In genomic region chr5:121909226-121909985, GRCm38 (mm10) we compare ENCODE assay signal across 16 mouse cellular contexts.
A peak's percentile ranks its signal among the peaks of the same experiment; 100 is the strongest.
DNase-seq lines count a peak whose midpoint lies in the region; ATAC-seq and TF ChIP-seq lines count a peak whose summit lies in the region.
"Had no signal": no experiment of that assay in that cellular context is flagged by ENCODE, and none has a peak within 500 bp of the region (broad histone marks: within the 10 kb centered on the region; RNA-seq: fewer than 3 reads in every experiment).

No protein-coding gene starts in this region.

- intact Hi-C loops in left cerebral cortex, adult 2 months (cut with DNase I), result no loop called here
- intact Hi-C loops in left cerebral cortex, postnatal 10 days (cut with DNase I), result no loop called here

- no peaks in the 10 kb centered on the region for H3K9me3 ChIP-seq in neural tube, embryonic 13.5 days
- H3K9me3 ChIP-seq: embryonic facial prominence, embryonic 10.5 days; liver, embryonic 15.5 days had no signal

- no peaks in the 10 kb centered on the region for H3K27me3 ChIP-seq in neural tube, embryonic 13.5 days
- H3K27me3 ChIP-seq: liver, embryonic 15.5 days had no signal

- H3K4me3 ChIP-seq in left cerebral cortex, adult 2 months, result no peak overlapping the region
- no peak overlapping the region for H3K4me3 ChIP-seq in neural tube, embryonic 13.5 days
- H3K4me3 ChIP-seq: embryonic facial prominence, embryonic 10.5 days; liver, embryonic 15.5 days had no signal

- ATAC-seq in neural tube, embryonic 13.5 days (ENCODE audit: low read depth), result no peak; the same call in 1 of the 2 replicates
- ATAC-seq: forebrain, postnatal 0 days; lung, postnatal 0 days had no signal

- no peak for TF ChIP-seq POLR2A in brain, embryonic 14.5 days (IDR thresholded peaks at IDR 0.05; ENCODE audit: borderline replicate concordance, extremely low read depth, insufficient read depth, insufficient read length, poor library complexity, severe bottlenecking)

- no peak overlapping the region for H3K4me2 ChIP-seq in neural tube, embryonic 13.5 days
- H3K4me2 ChIP-seq: liver, embryonic 15.5 days had no signal

- H3K36me3 ChIP-seq in neural tube, embryonic 13.5 days, result no peaks in the 10 kb centered on the region
- H3K36me3 ChIP-seq: embryonic facial prominence, embryonic 10.5 days; liver, embryonic 15.5 days had no signal

- no peak for TF ChIP-seq CTCF in left cerebral cortex, adult 2 months (IDR thresholded peaks at IDR 0.05)
- TF ChIP-seq CTCF in brain, embryonic 14.5 days (IDR thresholded peaks at IDR 0.05; ENCODE audit: borderline replicate concordance, extremely low read depth, insufficient read depth, insufficient read length), result no peak

- peak; percentile 17 for DNase-seq in adrenal gland, postnatal 25 days
- DNase-seq in adrenal gland, postnatal 10 days, result no peak
- DNase-seq in left cerebral cortex, adult 2 months (ENCODE audit: extremely low spot score in 1 of 2, low spot score in 2 of 2), result peak in 1 of 2 experiments; percentile 41
- DNase-seq in left cerebral cortex, postnatal 10 days (ENCODE audit: extremely low spot score in 1 of 2, low spot score in 2 of 2), result no peak
- DNase-seq in brain, embryonic 14.5 days (ENCODE audit: low read depth), result peak; percentile 41
- DNase-seq in ovary, postnatal 10 days (ENCODE audit: low spot score), result no peak
- DNase-seq: cerebellum, adult 2 months; forebrain, postnatal 0 days; gastrocnemius, postnatal 10 days; kidney, adult 18-20 months; kidney, postnatal 25 days had no signal

- 68% methylated on average over 21 of the region's 21 CpGs for WGBS in neural tube, embryonic 13.5 days

- no peak overlapping the region; the same call in 1 of the 2 replicates for H3K9ac ChIP-seq in neural tube, embryonic 13.5 days
- H3K9ac ChIP-seq: forebrain, postnatal 0 days; liver, embryonic 15.5 days had no signal

- H3K4me1 ChIP-seq in neural tube, embryonic 13.5 days (replicated peaks), result peaks cover 23% of the 10 kb centered on the region
- H3K4me1 ChIP-seq: liver, embryonic 15.5 days had no signal

- H3K27ac ChIP-seq in left cerebral cortex, adult 2 months, result peak overlapping the region; percentile 60
- H3K27ac ChIP-seq in neural tube, embryonic 13.5 days (replicated peaks), result peak overlapping the region; percentile 69
- H3K27ac ChIP-seq: embryonic facial prominence, embryonic 10.5 days; liver, embryonic 15.5 days; stomach, postnatal 0 days had no signal

Comparison
In these comparisons a context has a peak if more than half of its experiments do, and no peak if none do; other contexts are left out.
1. DNase-seq: peak in adrenal gland, postnatal 25 days (single experiment) and brain, embryonic 14.5 days (single experiment); none in adrenal gland, postnatal 10 days (single experiment), left cerebral cortex, postnatal 10 days (0 of 2) and ovary, postnatal 10 days (single experiment).